Mouse (Mus musculus) MEL (cell line): ENCODE data around the gene Tlr11. TPM values are rescaled to one million over a fixed set of nuclear protein-coding genes. Genes with fewer than 3 reads are reported as not detected.

ENCODE experiments used
- DNase-seq: peaks from one replicate; pipeline ENCODE4 v3.0.0; 2011; ENCODE audit warnings: low read depth, low spot score
- H3K27ac ChIP-seq: 2 replicates; pipeline ENCODE4 v1.5.1; 2012; ENCODE audit warnings: low read depth, mild to moderate bottlenecking, control low read depth, low read length, moderate library complexity; ENCODE audit not compliant: control insufficient read depth
- H3K27me3 ChIP-seq, 2 experiments: fragments of 150-350 bp in 1 of 2; sonication (generic) in 1 of 2; 2 replicates each; pipeline ENCODE4 v1.6.1; 2012; ENCODE audit warnings: low read length in 2 of 2, mild to moderate bottlenecking in 2 of 2, improper control_type of control experiment in 1 of 2, moderate library complexity in 1 of 2; ENCODE audit not compliant: insufficient read depth in 2 of 2, control insufficient read depth in 1 of 2
- H3K36me3 ChIP-seq, 2 experiments: 2 replicates each; pipeline ENCODE4 v1.6.1; 2012 to 2014; ENCODE audit warnings: low read length in 2 of 2, improper control_type of control experiment in 1 of 2, inconsistent platforms in 1 of 2, mild to moderate bottlenecking in 1 of 2; ENCODE audit not compliant: insufficient read depth in 2 of 2, control insufficient read depth in 1 of 2
- H3K4me1 ChIP-seq, 2 experiments: fragments of 150-350 bp in 1 of 2; sonication (generic) in 1 of 2; 2 replicates each; pipeline ENCODE4 v1.6.1; 2012; ENCODE audit warnings: low read length in 2 of 2, improper control_type of control experiment in 1 of 2, mild to moderate bottlenecking in 1 of 2; ENCODE audit not compliant: insufficient read depth in 2 of 2, control insufficient read depth in 1 of 2
- H3K4me3 ChIP-seq, 2 experiments: fragments of 150-350 bp in 1 of 2; sonication (generic) in 1 of 2; 2 replicates each; pipeline ENCODE4 v1.5.1; 2012; ENCODE audit warnings: low read depth in 2 of 2, low read length in 2 of 2, mild to moderate bottlenecking in 2 of 2, moderate library complexity in 2 of 2, control low read depth in 1 of 2, improper control_type of control experiment in 1 of 2; ENCODE audit not compliant: control insufficient read depth in 1 of 2, insufficient read depth in 1 of 2
- H3K79me2 ChIP-seq: 2 replicates; pipeline ENCODE4 v1.6.1; 2012; ENCODE audit warnings: mild to moderate bottlenecking, low read length, moderate library complexity; ENCODE audit not compliant: control insufficient read depth, poor library complexity, insufficient read depth
- H3K9ac ChIP-seq: 2 replicates; pipeline ENCODE4 v1.6.1; 2012; ENCODE audit warnings: low read depth, mild to moderate bottlenecking, control low read depth, low read length, moderate library complexity; ENCODE audit not compliant: control insufficient read depth, poor library complexity, severe bottlenecking
- H3K9me3 ChIP-seq: fragments of 150-350 bp; sonication (generic); replicated peaks from 2 replicates; pipeline ENCODE4 v1.6.1; 2012; ENCODE audit warnings: mild to moderate bottlenecking, low read length, improper control_type of control experiment, moderate library complexity; ENCODE audit not compliant: insufficient read depth
- BHLHE40 ChIP-seq: IDR thresholded peaks from 2 replicates; pipeline ENCODE4 v1.6.1; 2012; ENCODE audit warnings: low read depth, mild to moderate bottlenecking, inconsistent platforms, low read length, improper control_type of control experiment, borderline replicate concordance
- ELF1 ChIP-seq: IDR thresholded peaks from 2 replicates; pipeline ENCODE4 v1.6.1; 2014; ENCODE audit warnings: low read depth, mild to moderate bottlenecking, inconsistent platforms, low read length, improper control_type of control experiment, moderate library complexity
- EP300 ChIP-seq, 2 experiments: IDR thresholded peaks; 2 replicates each; pipeline ENCODE4 v1.6.1; 2011; ENCODE audit warnings: improper control_type of control experiment in 2 of 2, low read length in 2 of 2, low read depth in 1 of 2, mild to moderate bottlenecking in 1 of 2
- ETS1 ChIP-seq: IDR thresholded peaks from 2 replicates; pipeline ENCODE4 v1.6.1; 2012; ENCODE audit warnings: low read depth, mild to moderate bottlenecking, inconsistent platforms, low read length, improper control_type of control experiment, moderate library complexity
- GABPA ChIP-seq: IDR thresholded peaks from 2 replicates; pipeline ENCODE4 v1.6.1; 2012; ENCODE audit warnings: low read depth, mild to moderate bottlenecking, inconsistent platforms, low read length, improper control_type of control experiment, moderate library complexity
- GATA1 ChIP-seq: IDR thresholded peaks from 2 replicates; pipeline ENCODE4 v1.6.1; 2011; ENCODE audit warnings: low read depth, low read length, improper control_type of control experiment
- JUND ChIP-seq: IDR thresholded peaks from 2 replicates; pipeline ENCODE4 v1.6.1; 2011; ENCODE audit warnings: low read depth, mild to moderate bottlenecking, improper control_type of control experiment, low read length
- MAFK ChIP-seq: IDR thresholded peaks from 2 replicates; pipeline ENCODE4 v1.6.1; 2011; ENCODE audit warnings: low read depth, mild to moderate bottlenecking, low read length, improper control_type of control experiment, borderline replicate concordance
- MAZ ChIP-seq: IDR thresholded peaks from 2 replicates; pipeline ENCODE4 v1.6.1; 2012; ENCODE audit warnings: low read depth, mild to moderate bottlenecking, inconsistent platforms, low read length, improper control_type of control experiment
- MXI1 ChIP-seq: IDR thresholded peaks from 2 replicates; pipeline ENCODE4 v1.6.1; 2011; ENCODE audit warnings: mild to moderate bottlenecking, low read depth, low read length, improper control_type of control experiment
- NELFE ChIP-seq: IDR thresholded peaks from 2 replicates; pipeline ENCODE4 v1.6.1; 2011; ENCODE audit warnings: low read depth, low read length, improper control_type of control experiment
- NRF1 ChIP-seq: IDR thresholded peaks from 2 replicates; pipeline ENCODE4 v1.6.1; 2014; ENCODE audit warnings: low read depth, mild to moderate bottlenecking, inconsistent platforms, low read length, improper control_type of control experiment, moderate library complexity; ENCODE audit not compliant: poor library complexity, insufficient read depth, severe bottlenecking
- POLR2A ChIP-seq, 2 experiments: IDR thresholded peaks; 2 replicates each; pipeline ENCODE4 v1.6.1; 2011 to 2012; ENCODE audit warnings: low read length in 2 of 2, mild to moderate bottlenecking in 2 of 2, control low read depth in 1 of 2, improper control_type of control experiment in 1 of 2, low read depth in 1 of 2, moderate library complexity in 1 of 2; ENCODE audit not compliant: control insufficient read depth in 1 of 2, insufficient read depth in 1 of 2, poor library complexity in 1 of 2
- POLR2AphosphoS2 ChIP-seq: IDR thresholded peaks from 2 replicates; pipeline ENCODE4 v1.6.1; 2011; ENCODE audit warnings: low read length, improper control_type of control experiment
- RCOR1 ChIP-seq: IDR thresholded peaks from 2 replicates; pipeline ENCODE4 v1.6.1; 2012; ENCODE audit warnings: low read depth, mild to moderate bottlenecking, inconsistent platforms, low read length, improper control_type of control experiment
- SMC3 ChIP-seq: IDR thresholded peaks from 2 replicates; pipeline ENCODE4 v1.6.1; 2011; ENCODE audit warnings: low read depth, low read length, improper control_type of control experiment
- TAL1 ChIP-seq: IDR thresholded peaks from 2 replicates; pipeline ENCODE4 v1.6.1; 2012; ENCODE audit warnings: mild to moderate bottlenecking, inconsistent platforms, low read length, moderate library complexity, mixed read lengths
- TBP ChIP-seq: IDR thresholded peaks from 2 replicates; pipeline ENCODE4 v1.8.0; 2011; ENCODE audit warnings: low read depth, low read length, improper control_type of control experiment
- TCF12 ChIP-seq: IDR thresholded peaks from 2 replicates; pipeline ENCODE4 v1.6.1; 2014; ENCODE audit warnings: low read depth, mild to moderate bottlenecking, inconsistent platforms, low read length, improper control_type of control experiment, moderate library complexity
- USF2 ChIP-seq, 2 experiments: IDR thresholded peaks; 2 replicates each; pipeline ENCODE4 v1.6.1; 2011 to 2012; ENCODE audit warnings: improper control_type of control experiment in 2 of 2, low read length in 2 of 2, borderline replicate concordance in 1 of 2, inconsistent platforms in 1 of 2, low read depth in 1 of 2, mild to moderate bottlenecking in 1 of 2; ENCODE audit not compliant: insufficient read depth in 1 of 2
- ZC3H11A ChIP-seq: IDR thresholded peaks from 2 replicates; pipeline ENCODE4 v1.6.1; 2012; ENCODE audit warnings: low read depth, mild to moderate bottlenecking, inconsistent platforms, low read length, improper control_type of control experiment
- ZKSCAN1 ChIP-seq: IDR thresholded peaks from 2 replicates; pipeline ENCODE4 v1.6.1; 2012; ENCODE audit warnings: low read depth, mild to moderate bottlenecking, inconsistent platforms, low read length, improper control_type of control experiment, moderate library complexity
- ZNF384 ChIP-seq: IDR thresholded peaks from 2 replicates; pipeline ENCODE4 v1.6.1; 2012; ENCODE audit warnings: low read depth, mild to moderate bottlenecking, inconsistent platforms, low read length, improper control_type of control experiment
- polyA plus RNA-seq, 2 experiments: library from polyadenylated mRNA; stranded (reverse) in 1 of 2; unstranded in 1 of 2; fragments of >175 nt in 1 of 2; fragments of >200 nt in 1 of 2; gene quantifications; 2 replicates each; pipeline versions ENCODE4 v1.2.1 to v1.2.4; 2012; ENCODE audit warnings: low replicate concordance in 2 of 2, low read depth in 1 of 2; ENCODE audit not compliant: insufficient read length in 2 of 2, insufficient read depth in 1 of 2, missing spikeins in 1 of 2
- total RNA-seq: library from RNA; depleted of rRNA; stranded (reverse); fragments of 300-350 nt; gene quantifications from 2 replicates; pipeline ENCODE4 v1.2.3, GENCODE M21; 2012; rRNA removed

Tlr11 gene
- not detected in 2 replicates for total RNA-seq
- polyA plus RNA-seq: not detected

GRCm38 (mm10) chr14:50357593-50357992, at the start of gene Tlr11:
Tlr11 (plus strand) TSS chr14:50357914.
- Histone ChIP-seq H3K27me3 (no peaks in the 10 kb centered on the region), H3K36me3 (no peaks in the 10 kb centered on the region), H3K9ac (no peak within 1 kb of the TSS), H3K27ac (no peak within 1 kb of the TSS), H3K4me1 (no peaks in the 10 kb centered on the region), H3K4me3 (no peak within 1 kb of the TSS), H3K9me3 (no peaks in the 10 kb centered on the region), H3K79me2 (no peaks in the 10 kb centered on the region)
- TF ChIP-seq EP300 (IDR thresholded peaks at IDR 0.05; ENCODE audit: low read depth in 1 of 2, low read length in 2 of 2): no peak
- TF ChIP-seq NRF1: no peak
- TF ChIP-seq MAZ: no peak
- TF ChIP-seq ETS1: no peak
- no peak for TF ChIP-seq POLR2AphosphoS2
- TF ChIP-seq TCF12: no peak
- no peak for TF ChIP-seq GABPA
- no peak for TF ChIP-seq ELF1
- TF ChIP-seq MXI1: no peak
- no peak for TF ChIP-seq GATA1
- TF ChIP-seq ZNF384: no peak
- TF ChIP-seq ZC3H11A: no peak
- no peak for TF ChIP-seq SMC3
- no peak for TF ChIP-seq POLR2A (IDR thresholded peaks at IDR 0.05; ENCODE audit: control insufficient read depth in 1 of 2, insufficient read depth in 1 of 2, low read depth in 1 of 2, low read length in 2 of 2, poor library complexity in 1 of 2)
- TF ChIP-seq RCOR1: no peak
- no peak for TF ChIP-seq TAL1
- no peak for TF ChIP-seq NELFE
- TF ChIP-seq ZKSCAN1: no peak
- no peak for TF ChIP-seq USF2 (IDR thresholded peaks at IDR 0.05; ENCODE audit: borderline replicate concordance in 1 of 2, insufficient read depth in 1 of 2, low read depth in 1 of 2, low read length in 2 of 2)
- no peak for DNase-seq

- H3K4me1 ChIP-seq: no peaks in the 10 kb centered on the region
- TF ChIP-seq SMC3: no peak
- no peak for TF ChIP-seq USF2 (IDR thresholded peaks at IDR 0.05; ENCODE audit: borderline replicate concordance in 1 of 2, insufficient read depth in 1 of 2, low read depth in 1 of 2, low read length in 2 of 2)
- no peak for TF ChIP-seq MAZ
- no peak for TF ChIP-seq ELF1
- no peak for TF ChIP-seq ZKSCAN1
- no peak for TF ChIP-seq GATA1
- TF ChIP-seq MAFK: no peak
- no peak for TF ChIP-seq BHLHE40
- no peak for TF ChIP-seq NRF1
- TF ChIP-seq JUND: no peak
- TF ChIP-seq TBP: no peak
- TF ChIP-seq ZC3H11A: no peak
- DNase-seq: no peak
- no peak within 1 kb of the TSS for H3K27ac ChIP-seq
- no peaks in the 10 kb centered on the region for H3K79me2 ChIP-seq
- H3K27me3 ChIP-seq: no peaks in the 10 kb centered on the region
- H3K9ac ChIP-seq: no peak within 1 kb of the TSS
- no peaks in the 10 kb centered on the region for H3K9me3 ChIP-seq
- no peak within 1 kb of the TSS for H3K4me3 ChIP-seq
- no peaks in the 10 kb centered on the region for H3K36me3 ChIP-seq
These were observed 31.1 kb upstream of the Tlr11 start, which contains the start of gene Olfr734 for GRCm38 (mm10) chr14:50326661-50327060. Olfr734 (minus strand) TSS chr14:50326761.
